Mouse (Mus musculus) urinary bladder, adult 2 months (tissue): ENCODE results near the gene Lrp3. TPM values are rescaled to one million over a fixed set of nuclear protein-coding genes. Genes with fewer than 3 reads are reported as not detected.

Experiments
- polyA plus RNA-seq: library from polyadenylated mRNA; depleted of rRNA; stranded (reverse); fragments of >200 nt; gene quantifications from 2 replicates; pipeline ENCODE4 v1.2.3, GENCODE M21; 2012; rRNA removed

Lrp3 gene
- polyA plus RNA-seq, 1 experiment: 13.3 TPM

Other genes with a start within 250 kb of the Lrp3 start
- gene Cebpg, start 158.9 kb downstream of the Lrp3 start, polyA plus RNA-seq: 27.0 and 30.3 TPM in 2 replicates
- 28.5 and 31.0 TPM in 2 replicates for gene Cebpa, start 96.2 kb downstream of the Lrp3 start, polyA plus RNA-seq
- gene Slc7a10, start 29.1 kb downstream of the Lrp3 start, polyA plus RNA-seq: 3.7 and 7.7 TPM in 2 replicates
- gene Gpatch1, start 102.9 kb upstream of the Lrp3 start, polyA plus RNA-seq: 11.6 and 11.7 TPM in 2 replicates
- gene Rhpn2, start 118.7 kb upstream of the Lrp3 start, polyA plus RNA-seq: 4.3 and 5.0 TPM in 2 replicates
- 5.2 and 5.4 TPM in 2 replicates for gene Faap24, start 181.3 kb upstream of the Lrp3 start, polyA plus RNA-seq
- gene Cep89, start 181.5 kb upstream of the Lrp3 start, polyA plus RNA-seq: 13.4 and 14.4 TPM in 2 replicates
- 0.03 and 0.04 TPM in 2 replicates for gene Slc7a9, start 233.3 kb upstream of the Lrp3 start, polyA plus RNA-seq